11 mouse cellular contexts compared by ENCODE assay signal in genomic region chr7:140880419-140880818, GRCm38 (mm10). TPM values are rescaled to one million over a fixed set of nuclear protein-coding genes. Genes with fewer than 3 reads are reported as not detected.
DNase-seq lines count a peak whose midpoint lies in the region; ATAC-seq and TF ChIP-seq lines count a peak whose summit lies in the region.
"Had no signal": no experiment of that assay in that cellular context is flagged by ENCODE, and none has a peak within 500 bp of the region (broad histone marks: within the 10 kb centered on the region; RNA-seq: fewer than 3 reads in every experiment).

No protein-coding gene starts in this region.

- H3K9me3 ChIP-seq in heart, embryonic 13.5 days = no peaks in the 10 kb centered on the region
- no peaks in the 10 kb centered on the region for H3K9me3 ChIP-seq in midbrain, embryonic 14.5 days (ENCODE audit: control insufficient read depth, low read length)
- no peaks in the 10 kb centered on the region for H3K9me3 ChIP-seq in midbrain, embryonic 10.5 days (replicated peaks)
- H3K9me3 ChIP-seq in kidney, embryonic 15.5 days (replicated peaks) = no peaks in the 10 kb centered on the region

- WGBS in heart, embryonic 13.5 days = 84% methylated on average over 3 of the region's 3 CpGs
- 90% methylated on average over 3 of the region's 3 CpGs for WGBS in midbrain, embryonic 14.5 days
- 92% methylated on average over 3 of the region's 3 CpGs for WGBS in midbrain, embryonic 10.5 days
- WGBS in kidney, embryonic 15.5 days = 80% methylated on average over 3 of the region's 3 CpGs

- H3ac ChIP-seq in myocyte (ENCODE audit: control insufficient read depth, insufficient read length) = no peak overlapping the region

- no peaks in the 10 kb centered on the region for H3K27me3 ChIP-seq in heart, embryonic 13.5 days (replicated peaks)
- H3K27me3 ChIP-seq in midbrain, embryonic 14.5 days (ENCODE audit: control insufficient read depth, insufficient read depth, low read length) = no peaks in the 10 kb centered on the region
- no peaks in the 10 kb centered on the region for H3K27me3 ChIP-seq in midbrain, embryonic 10.5 days (ENCODE audit: low read depth, poor library complexity, severe bottlenecking)
- H3K27me3 ChIP-seq in kidney, embryonic 15.5 days = no peaks in the 10 kb centered on the region
- H3K27me3 ChIP-seq in myocyte (ENCODE audit: control insufficient read depth, insufficient read depth, insufficient read length) = no peaks in the 10 kb centered on the region

- no peak for TF ChIP-seq POLR2A in myocyte (IDR thresholded peaks at IDR 0.05; ENCODE audit: insufficient read length, low read depth)

- no peak for DNase-seq in heart, postnatal 14 days
- no peak for DNase-seq in midbrain, embryonic 14.5 days
- no peak for DNase-seq in midbrain, embryonic 10.5 days (ENCODE audit: low spot score)
- DNase-seq in lung, postnatal 10 days = no peak
- DNase-seq in Muller cell, postnatal 12 days (ENCODE audit: inconsistent ontology term) = no peak
- DNase-seq: cerebellum, postnatal 25 days; thymus, adult 2 months had no signal

- H3K79me2 ChIP-seq in myocyte (ENCODE audit: control insufficient read depth, insufficient read depth) = peaks cover 30% of the 10 kb centered on the region

- ATAC-seq in heart, embryonic 13.5 days (ENCODE audit: extremely low read depth, insufficient number of reproducible peaks, low FRiP score, low TSS enrichment) = no peak
- no peak for ATAC-seq in midbrain, embryonic 14.5 days (ENCODE audit: low FRiP score, low TSS enrichment)
- no peak for ATAC-seq in kidney, embryonic 15.5 days (replicated peaks; ENCODE audit: low FRiP score)
- ATAC-seq: CD4-positive, CD25-positive, alpha-beta regulatory T cell, adult 4 months had no signal

- peaks cover 27% of the 10 kb centered on the region for H3K4me1 ChIP-seq in heart, embryonic 13.5 days
- peaks cover 14% of the 10 kb centered on the region for H3K4me1 ChIP-seq in midbrain, embryonic 14.5 days (ENCODE audit: control insufficient read depth, insufficient read depth, low read length)
- peaks cover 23% of the 10 kb centered on the region for H3K4me1 ChIP-seq in midbrain, embryonic 10.5 days
- H3K4me1 ChIP-seq in kidney, embryonic 15.5 days = peaks cover 23% of the 10 kb centered on the region

- intact Hi-C loops in heart, postnatal 14 days (cut with DNase I) = loop anchor here (5.0 kb wide), 1 partner anchor 33 kb away; the partner anchor contains the start of genes Odf3 and Scgb1c1

- H3K4me2 ChIP-seq in heart, embryonic 13.5 days = peak overlapping the region; percentile 81
- 0 out of 2 replicates have a peak overlapping the region, but pooled peaks have one; percentile 10 for H3K4me2 ChIP-seq in midbrain, embryonic 14.5 days (ENCODE audit: low read length)
- peak overlapping the region; percentile 88 for H3K4me2 ChIP-seq in kidney, embryonic 15.5 days
- H3K4me2 ChIP-seq in myocyte (ENCODE audit: low read depth) = peak overlapping the region; percentile 99

- H3K27ac ChIP-seq in heart, embryonic 13.5 days (replicated peaks) = 0 out of 2 replicates have a peak overlapping the region, but pooled peaks have one; percentile 0
- H3K27ac ChIP-seq in midbrain, embryonic 14.5 days (replicated peaks; ENCODE audit: low read depth, low read length) = no peak overlapping the region
- no peak overlapping the region for H3K27ac ChIP-seq in midbrain, embryonic 10.5 days (replicated peaks)
- H3K27ac ChIP-seq in kidney, embryonic 15.5 days = 0 out of 2 replicates have a peak overlapping the region, but pooled peaks have one; percentile 25

- H3K36me3 ChIP-seq in heart, embryonic 13.5 days = peaks cover 44% of the 10 kb centered on the region
- peaks cover 27% of the 10 kb centered on the region for H3K36me3 ChIP-seq in midbrain, embryonic 14.5 days (ENCODE audit: control insufficient read depth, insufficient read depth, low read length)
- H3K36me3 ChIP-seq in midbrain, embryonic 10.5 days = peaks cover 41% of the 10 kb centered on the region
- H3K36me3 ChIP-seq in kidney, embryonic 15.5 days = peaks cover 39% of the 10 kb centered on the region
- H3K36me3 ChIP-seq in myocyte (ENCODE audit: control insufficient read depth, insufficient read depth) = peaks cover 3% of the 10 kb centered on the region

- H3K4me3 ChIP-seq in heart, embryonic 13.5 days = peak overlapping the region; percentile 89
- H3K4me3 ChIP-seq in midbrain, embryonic 14.5 days (replicated peaks; ENCODE audit: low read depth, low read length) = peak overlapping the region; percentile 81; the same call in 1 of the 2 replicates
- H3K4me3 ChIP-seq in midbrain, embryonic 10.5 days = no peak overlapping the region
- peak overlapping the region; percentile 96 for H3K4me3 ChIP-seq in kidney, embryonic 15.5 days (replicated peaks)
- H3K4me3 ChIP-seq in myocyte = no peak overlapping the region

- H3K9ac ChIP-seq in heart, embryonic 13.5 days = peak overlapping the region; percentile 90
- H3K9ac ChIP-seq in midbrain, embryonic 14.5 days (replicated peaks; ENCODE audit: low read length) = no peak overlapping the region
- no peak overlapping the region for H3K9ac ChIP-seq in kidney, embryonic 15.5 days

TF ChIP-seq in myocyte, 11 proteins besides CTCF, POLR2A, EP300 and RAD21:
- no peak for TF ChIP-seq MAX (IDR thresholded peaks at IDR 0.05; ENCODE audit: low read depth)
- no peak for TF ChIP-seq SRF (IDR thresholded peaks at IDR 0.05; ENCODE audit: control insufficient read depth, insufficient read length, low read depth)
- TF ChIP-seq E2F4 (IDR thresholded peaks at IDR 0.05; ENCODE audit: insufficient read depth) = no peak
- no peak for TF ChIP-seq TCF3 (IDR thresholded peaks at IDR 0.05; ENCODE audit: insufficient read length, low read depth)
- no peak for TF ChIP-seq USF1 (IDR thresholded peaks at IDR 0.05; ENCODE audit: low read depth)
- no peak for TF ChIP-seq REST (IDR thresholded peaks at IDR 0.05; ENCODE audit: insufficient read depth, insufficient read length)
- TF ChIP-seq POLR2AphosphoS2 (IDR thresholded peaks at IDR 0.05; ENCODE audit: insufficient read length, low read depth) = no peak
- no peak for TF ChIP-seq MYOD1 (IDR thresholded peaks at IDR 0.05; ENCODE audit: control insufficient read depth in 1 of 3, insufficient read length in 2 of 3, low read depth in 2 of 3)
- no peak for TF ChIP-seq MYOG (IDR thresholded peaks at IDR 0.05; ENCODE audit: control insufficient read depth in 1 of 3, insufficient read depth in 1 of 3, insufficient read length in 2 of 3, low read depth in 2 of 3)
- no peak for TF ChIP-seq CEBPB (IDR thresholded peaks at IDR 0.05; ENCODE audit: insufficient read depth, poor library complexity, severe bottlenecking)
- TF ChIP-seq TCF12 (IDR thresholded peaks at IDR 0.05; ENCODE audit: insufficient read depth, poor library complexity, severe bottlenecking) = no peak
TF ChIP-seq in myocyte: peak in this region for 0.

RNA-seq across cellular contexts. Expression of gene Psmd13, which starts 1.3 kb away (rescaled TPM):
- polyA plus RNA-seq in heart, embryonic 13.5 days (2015; fragmentation: Nextera tagmentation; extraction: Ambion mirVana) = 164 and 190 TPM in 2 replicates
- 10 to 100 TPM; 92.6 to 92.8 TPM for total RNA-seq in heart, postnatal 14 days (2021)
- polyA plus RNA-seq in midbrain, embryonic 14.5 days (2014; fragmentation: Nextera tagmentation; extraction: Ambion mirVana) = 186 and 214 TPM in 2 replicates
- 343 and 348 TPM in 2 replicates for polyA plus RNA-seq in midbrain, embryonic 10.5 days (2016; fragmentation: Nextera tagmentation; extraction: Ambion mirVana)
- 241 and 246 TPM in 2 replicates for polyA plus RNA-seq in kidney, embryonic 15.5 days (2015; fragmentation: Nextera tagmentation; extraction: Ambion mirVana)
- polyA plus RNA-seq in myocyte (2012; fragmentation: generic; extraction: Trizol) = 201 TPM

RNA-seq across cellular contexts. Expression of gene Sirt3, which starts 1.7 kb away (rescaled TPM):
- 40.7 and 48.7 TPM in 2 replicates for polyA plus RNA-seq in heart, embryonic 13.5 days (2015; fragmentation: Nextera tagmentation; extraction: Ambion mirVana)
- 10 to 100 TPM; 54.6 to 56.2 TPM for total RNA-seq in heart, postnatal 14 days (2021)
- polyA plus RNA-seq in midbrain, embryonic 14.5 days (2014; fragmentation: Nextera tagmentation; extraction: Ambion mirVana) = 33.4 and 40.0 TPM in 2 replicates
- 29.2 and 31.8 TPM in 2 replicates for polyA plus RNA-seq in midbrain, embryonic 10.5 days (2016; fragmentation: Nextera tagmentation; extraction: Ambion mirVana)
- polyA plus RNA-seq in kidney, embryonic 15.5 days (2015; fragmentation: Nextera tagmentation; extraction: Ambion mirVana) = 32.5 and 36.3 TPM in 2 replicates
- 28.8 TPM for polyA plus RNA-seq in myocyte (2012; fragmentation: generic; extraction: Trizol)

RNA-seq across cellular contexts. Expression of gene Cox8b, which starts 19.8 kb away (rescaled TPM):
- 142 and 148 TPM in 2 replicates for polyA plus RNA-seq in heart, embryonic 13.5 days (2015; fragmentation: Nextera tagmentation; extraction: Ambion mirVana)
- total RNA-seq in heart, postnatal 14 days (2021) = 1,000 to 10,000 TPM; 2,004 to 2,091 TPM
- not detected in 2 replicates for polyA plus RNA-seq in midbrain, embryonic 14.5 days (2014; fragmentation: Nextera tagmentation; extraction: Ambion mirVana)
- not detected in 2 replicates for polyA plus RNA-seq in midbrain, embryonic 10.5 days (2016; fragmentation: Nextera tagmentation; extraction: Ambion mirVana)
- polyA plus RNA-seq in kidney, embryonic 15.5 days (2015; fragmentation: Nextera tagmentation; extraction: Ambion mirVana) = 3.9 and 4.8 TPM in 2 replicates
- 534 TPM for polyA plus RNA-seq in myocyte (2012; fragmentation: generic; extraction: Trizol)
- polyA plus RNA-seq: CD4-positive, CD25-positive, alpha-beta regulatory T cell, adult 4 months had no signal

RNA-seq across cellular contexts. Expression of gene Bet1l, which starts 23.0 kb away (rescaled TPM):
- polyA plus RNA-seq in heart, embryonic 13.5 days (2015; fragmentation: Nextera tagmentation; extraction: Ambion mirVana) = 28.6 and 29.0 TPM in 2 replicates
- 10 to 100 TPM; 11.3 to 12.5 TPM for total RNA-seq in heart, postnatal 14 days (2021)
- polyA plus RNA-seq in midbrain, embryonic 14.5 days (2014; fragmentation: Nextera tagmentation; extraction: Ambion mirVana) = 42.8 and 54.5 TPM in 2 replicates
- 20.1 and 25.9 TPM in 2 replicates for polyA plus RNA-seq in midbrain, embryonic 10.5 days (2016; fragmentation: Nextera tagmentation; extraction: Ambion mirVana)
- polyA plus RNA-seq in kidney, embryonic 15.5 days (2015; fragmentation: Nextera tagmentation; extraction: Ambion mirVana) = 35.9 and 37.2 TPM in 2 replicates
- 25.8 TPM for polyA plus RNA-seq in myocyte (2012; fragmentation: generic; extraction: Trizol)

RNA-seq across cellular contexts. Expression of gene Ric8a, which starts 23.7 kb away (rescaled TPM):
- 40.1 and 46.2 TPM in 2 replicates for polyA plus RNA-seq in heart, embryonic 13.5 days (2015; fragmentation: Nextera tagmentation; extraction: Ambion mirVana)
- total RNA-seq in heart, postnatal 14 days (2021) = 10 to 100 TPM; 23.7 to 24.5 TPM
- polyA plus RNA-seq in midbrain, embryonic 14.5 days (2014; fragmentation: Nextera tagmentation; extraction: Ambion mirVana) = 98.6 and 99.6 TPM in 2 replicates
- polyA plus RNA-seq in midbrain, embryonic 10.5 days (2016; fragmentation: Nextera tagmentation; extraction: Ambion mirVana) = 54.3 and 71.1 TPM in 2 replicates
- polyA plus RNA-seq in kidney, embryonic 15.5 days (2015; fragmentation: Nextera tagmentation; extraction: Ambion mirVana) = 54.8 and 59.7 TPM in 2 replicates
- polyA plus RNA-seq in myocyte (2012; fragmentation: generic; extraction: Trizol) = 123 TPM

Comparison
In these comparisons a context has a peak if more than half of its experiments do, and no peak if none do; other contexts are left out.
1. H3K4me3 ChIP-seq: peak in heart, embryonic 13.5 days (single experiment), midbrain, embryonic 14.5 days (single experiment) and kidney, embryonic 15.5 days (single experiment); none in midbrain, embryonic 10.5 days (single experiment) and myocyte (single experiment).
2. H3K27ac ChIP-seq: peak in heart, embryonic 13.5 days (single experiment) and kidney, embryonic 15.5 days (single experiment); none in midbrain, embryonic 14.5 days (single experiment) and midbrain, embryonic 10.5 days (single experiment).
3. H3K4me2 ChIP-seq: peak in every context shown above with its lines; median percentile 99 in myocyte; 88 in kidney, embryonic 15.5 days; 81 in heart, embryonic 13.5 days; 10 in midbrain, embryonic 14.5 days.
4. RNA of gene Cox8b, which starts 19.8 kb away (polyA plus RNA-seq): 534 TPM in myocyte (single experiment) and 142 to 148 TPM in heart, embryonic 13.5 days; 3.9 to 4.8 TPM in kidney, embryonic 15.5 days, not detected in midbrain, embryonic 14.5 days and not detected in midbrain, embryonic 10.5 days; every median in the first group is over 10 times any median in the second.